ENCODE assay signal across 30 mouse cellular contexts in the genomic region with DNA sequence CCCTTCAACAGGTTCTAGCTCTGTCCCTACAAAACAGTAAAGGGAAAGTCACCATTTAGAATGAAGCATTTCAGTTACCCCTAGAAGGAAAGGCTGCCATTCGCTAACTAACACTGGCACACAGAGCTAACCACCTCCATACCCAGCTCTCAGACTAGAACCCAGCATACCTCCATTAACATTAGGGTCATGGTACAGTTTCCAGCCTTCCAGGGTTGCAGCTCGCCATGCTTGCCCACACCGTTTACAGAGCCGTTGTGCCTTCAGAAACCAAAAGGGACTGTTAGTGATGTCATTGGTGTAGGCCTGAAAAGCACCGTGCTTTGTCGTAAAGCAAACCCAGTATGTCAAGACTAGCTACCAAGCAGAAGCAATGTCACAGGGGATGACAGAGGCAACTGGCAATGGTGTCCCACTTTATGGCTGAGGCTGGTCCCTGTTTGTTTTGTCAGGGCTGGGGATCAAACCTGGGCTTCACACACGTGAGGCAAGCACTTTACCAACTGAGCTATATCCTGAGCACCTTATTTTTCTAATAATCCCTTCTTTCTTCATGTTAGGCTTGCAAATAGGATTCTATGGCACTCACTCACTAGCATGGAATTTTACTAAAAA.
"Had no signal": no experiment of that assay in that cellular context is flagged by ENCODE, and none has a peak within 500 bp of the region (broad histone marks: within the 10 kb centered on the region; RNA-seq: fewer than 3 reads in every experiment).

No protein-coding gene starts in this region.

- H3K4me1 ChIP-seq: limb, embryonic 10.5 days; limb, embryonic 12.5 days; limb, embryonic 13.5 days; limb, embryonic 15.5 days; liver, embryonic 12.5 days; liver, embryonic 13.5 days; liver, embryonic 15.5 days; lung, embryonic 15.5 days; megakaryocyte, embryonic 14.5 days; midbrain, embryonic 12.5 days; midbrain, embryonic 13.5 days; midbrain, embryonic 15.5 days had no signal

- ATAC-seq: liver, embryonic 12.5 days; liver, postnatal 0 days; lung, postnatal 0 days; midbrain, embryonic 13.5 days; midbrain, embryonic 15.5 days; midbrain, embryonic 16.5 days had no signal

- H3K27me3 ChIP-seq: limb, embryonic 12.5 days; limb, embryonic 13.5 days; limb, embryonic 15.5 days; liver, embryonic 12.5 days; liver, embryonic 13.5 days; liver, embryonic 15.5 days; lung, embryonic 15.5 days; megakaryocyte, embryonic 14.5 days; midbrain, embryonic 12.5 days; midbrain, embryonic 13.5 days; midbrain, embryonic 15.5 days had no signal

- H3K9ac ChIP-seq: limb, embryonic 12.5 days; limb, embryonic 13.5 days; limb, embryonic 15.5 days; liver, embryonic 12.5 days; liver, embryonic 13.5 days; liver, embryonic 14.5 days; liver, embryonic 15.5 days; liver, postnatal 0 days; lung, embryonic 14.5 days; lung, embryonic 15.5 days; midbrain, embryonic 12.5 days; midbrain, embryonic 13.5 days; midbrain, embryonic 15.5 days had no signal

- H3K27ac ChIP-seq: left cerebral cortex, adult 2 months; limb, embryonic 10.5 days; limb, embryonic 12.5 days; limb, embryonic 13.5 days; limb, embryonic 15.5 days; liver, embryonic 12.5 days; liver, embryonic 13.5 days; liver, embryonic 14.5 days; liver, embryonic 15.5 days; lung, embryonic 15.5 days; macrophage; midbrain, embryonic 12.5 days; midbrain, embryonic 13.5 days; midbrain, embryonic 15.5 days had no signal

- H3K9me3 ChIP-seq: limb, embryonic 10.5 days; limb, embryonic 12.5 days; limb, embryonic 13.5 days; limb, embryonic 15.5 days; liver, embryonic 12.5 days; liver, embryonic 13.5 days; liver, embryonic 15.5 days; lung, embryonic 15.5 days; megakaryocyte, embryonic 14.5 days; midbrain, embryonic 12.5 days; midbrain, embryonic 13.5 days; midbrain, embryonic 15.5 days had no signal

- H3K4me3 ChIP-seq: left cerebral cortex, adult 2 months; limb, embryonic 10.5 days; limb, embryonic 12.5 days; limb, embryonic 13.5 days; limb, embryonic 15.5 days; liver, embryonic 12.5 days; liver, embryonic 13.5 days; liver, embryonic 15.5 days; lung, embryonic 15.5 days; megakaryocyte, embryonic 14.5 days; midbrain, embryonic 12.5 days; midbrain, embryonic 13.5 days; midbrain, embryonic 15.5 days; myocyte had no signal

- DNase-seq: left cerebral cortex, postnatal 4 days; liver; liver, embryonic 13.5 days; liver, postnatal 0 days; lung, adult 18-20 months; lung, adult 2 months; lung, embryonic 14.5 days; lung, postnatal 10 days; lung, postnatal 14 days; lung, postnatal 36 days; lung, postnatal 4 days; midbrain, embryonic 14.5 days had no signal

- H3K4me2 ChIP-seq: limb, embryonic 12.5 days; limb, embryonic 13.5 days; limb, embryonic 15.5 days; liver, embryonic 11.5 days; liver, embryonic 12.5 days; liver, embryonic 13.5 days; liver, embryonic 15.5 days; lung, embryonic 14.5 days; lung, embryonic 15.5 days; midbrain, embryonic 12.5 days; midbrain, embryonic 13.5 days; midbrain, embryonic 15.5 days had no signal
